Mouse (Mus musculus) skeletal muscle tissue, adult 2 months (tissue): ENCODE measurements around the gene Sla2.
"Not testable (repeated sequence)": the region's sequence is repeated elsewhere in the genome, so short reads cannot be mapped to it uniquely, and the experiment has no call there.

Experiments used
- DNase-seq: peaks from one replicate; pipeline ENCODE4 v3.0.0-alpha.2; 2012; ENCODE audit warnings: low read depth, low spot score

Gene Sla2

GRCm38 (mm10) chr2:156868994-156869393, 18.0 kb downstream of the Sla2 start:
- DNase-seq = no peak

GRCm38 (mm10) chr2:156864481-156864880, 22.5 kb downstream of the Sla2 start:
- no peak for DNase-seq

GRCm38 (mm10) chr2:156863487-156864160, 23.4 kb downstream of the Sla2 start:
- no peak for DNase-seq

- DNase-seq = peak; percentile 97
Measured at GRCm38 (mm10) chr2:156862772-156863486, 24.1 kb downstream of the Sla2 start, which contains the start of gene Rab5if. TSS of gene Rab5if (plus strand) at chr2:156863128.

GRCm38 (mm10) chr2:156862041-156862717, 24.8 kb downstream of the Sla2 start:
- DNase-seq = no peak

- DNase-seq = no peak
Measured at GRCm38 (mm10) chr2:156858671-156859070, 28.3 kb downstream of the Sla2 start.

GRCm38 (mm10) chr2:156857835-156858234, 29.2 kb downstream of the Sla2 start, which contains the start of gene 4930518I15Rik:
TSS of gene 4930518I15Rik (minus strand) at chr2:156857946.
- no peak for DNase-seq

GRCm38 (mm10) chr2:156857385-156857791, 29.6 kb downstream of the Sla2 start:
- no peak for DNase-seq

GRCm38 (mm10) chr2:156856311-156856710, 30.7 kb downstream of the Sla2 start:
- DNase-seq = no peak

GRCm38 (mm10) chr2:156853999-156854771, 32.8 kb downstream of the Sla2 start:
- not testable (repeated sequence) for DNase-seq

- DNase-seq = not testable (repeated sequence)
Measured at GRCm38 (mm10) chr2:156853584-156853983, 33.4 kb downstream of the Sla2 start.

- no peak for DNase-seq
Measured at GRCm38 (mm10) chr2:156850505-156850904, 36.5 kb downstream of the Sla2 start.

GRCm38 (mm10) chr2:156848526-156849182, 38.3 kb downstream of the Sla2 start:
- no peak for DNase-seq

- DNase-seq = no peak
Measured at GRCm38 (mm10) chr2:156847653-156848052, 39.3 kb downstream of the Sla2 start.

- DNase-seq = no peak
Measured at GRCm38 (mm10) chr2:156844715-156845114, 42.3 kb downstream of the Sla2 start.

GRCm38 (mm10) chr2:156843331-156843730, 43.7 kb downstream of the Sla2 start:
- no peak for DNase-seq

- no peak for DNase-seq
Measured at GRCm38 (mm10) chr2:156842711-156843110, 44.3 kb downstream of the Sla2 start.

- peak; percentile 43 for DNase-seq
Measured at GRCm38 (mm10) chr2:156841841-156842706, 44.9 kb downstream of the Sla2 start.

GRCm38 (mm10) chr2:156841028-156841840, 45.8 kb downstream of the Sla2 start:
- no peak for DNase-seq
